Mouse (Mus musculus) heart, embryonic 13.5 days (tissue): ENCODE measurements around the gene Angptl6. TPM values are rescaled to one million over a fixed set of nuclear protein-coding genes. Genes with fewer than 3 reads are reported as not detected.
A peak's percentile ranks its signal among the peaks of the same experiment; 100 is the strongest.

Experiments
- ATAC-seq: fragments of 200-750 bp; cut with Nextera tagmentation; 2 replicates; pipeline ENCODE4 v1.8.0; 2017; ENCODE audit warnings: moderate TSS enrichment; ENCODE audit not compliant: insufficient number of reproducible peaks, low FRiP score, low TSS enrichment; ENCODE audit errors: extremely low read depth
- H3K27ac ChIP-seq: fragments of 300-500 bp; sonication (generic); replicated peaks from 2 replicates; pipeline ENCODE4 v1.5.1; 2015; ENCODE audit warnings: moderate library complexity, mild to moderate bottlenecking, inconsistent platforms
- H3K27me3 ChIP-seq: fragments of 300-500 bp; sonication (generic); replicated peaks from 2 replicates; pipeline ENCODE4 v1.6.1; 2015; ENCODE audit warnings: mild to moderate bottlenecking, inconsistent platforms
- H3K36me3 ChIP-seq: fragments of 300-500 bp; sonication (generic); 2 replicates; pipeline ENCODE4 v1.6.1; 2015; ENCODE audit warnings: mild to moderate bottlenecking, inconsistent platforms
- H3K4me1 ChIP-seq: fragments of 300-500 bp; sonication (generic); 2 replicates; pipeline ENCODE4 v1.6.1; 2015; ENCODE audit warnings: inconsistent platforms
- H3K4me2 ChIP-seq: fragments of 300-500 bp; sonication (generic); 2 replicates; pipeline ENCODE4 v1.6.1; 2015; ENCODE audit warnings: inconsistent platforms, mild to moderate bottlenecking, moderate library complexity
- H3K4me3 ChIP-seq: fragments of 300-500 bp; sonication (generic); 2 replicates; pipeline ENCODE4 v1.5.1; 2015; ENCODE audit warnings: moderate library complexity, mild to moderate bottlenecking, inconsistent platforms
- H3K9ac ChIP-seq: fragments of 300-500 bp; sonication (generic); 2 replicates; pipeline ENCODE4 v1.6.1; 2015; ENCODE audit warnings: inconsistent platforms, mild to moderate bottlenecking, moderate library complexity
- H3K9me3 ChIP-seq: fragments of 300-500 bp; sonication (generic); 2 replicates; pipeline ENCODE4 v1.6.1; 2016; ENCODE audit warnings: inconsistent platforms
- WGBS: fragments of 180-500 bp; shearing (Covaris S2); methylation state at CpG from one replicate; pipeline ENCODE4 v1.1.7; 2015; ENCODE audit warnings: mixed read lengths; 5-methylcytosine and 5-hydroxymethylcytosine counted together
- polyA plus RNA-seq: library from polyadenylated mRNA; unstranded; fragments of >200 nt; fragmentation: Nextera tagmentation; extraction: Ambion mirVana; gene quantifications from 2 replicates; pipeline ENCODE4 v1.2.1, GENCODE M21; 2015

The Angptl6 gene
- polyA plus RNA-seq, 1 experiment from 2014 or later: 2.5 TPM

DNA sequence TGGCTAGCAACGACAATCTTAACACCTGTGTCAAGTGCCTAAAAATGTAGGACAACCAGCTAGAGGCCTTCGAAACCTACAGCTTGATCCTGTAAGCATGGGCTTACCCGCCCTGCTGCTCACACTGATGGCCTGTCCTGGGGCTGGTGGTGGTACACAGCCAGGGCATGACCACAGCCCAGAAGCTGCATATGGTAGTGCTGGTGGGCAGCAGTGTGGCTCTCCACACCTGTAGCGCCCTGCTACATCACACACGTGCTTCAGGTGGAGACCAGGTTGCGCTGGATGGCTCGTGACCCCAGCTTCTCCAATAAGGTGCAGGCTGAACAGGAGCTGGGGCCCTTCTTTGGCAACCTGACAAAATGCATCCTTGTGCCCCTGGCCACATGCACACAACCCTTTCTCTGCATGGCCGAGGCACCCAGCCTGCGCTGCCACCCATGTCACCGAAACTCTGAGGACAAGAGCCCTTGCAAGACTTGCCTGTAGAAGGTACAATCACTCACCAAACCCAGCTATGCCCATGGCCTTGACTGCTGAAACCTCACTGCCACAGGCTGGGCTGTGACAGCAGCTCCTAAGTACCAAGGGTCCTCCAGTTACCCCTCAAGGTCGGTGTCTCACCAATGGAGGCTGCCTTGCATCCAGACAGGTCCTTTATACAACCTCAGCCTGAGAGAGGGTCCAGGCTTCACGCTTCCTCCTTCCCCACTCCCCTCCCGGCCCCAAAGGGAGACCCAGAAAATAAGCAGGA, 14.2 kb upstream of the Angptl6 start:
- no peak overlapping the region for H3K4me2 ChIP-seq
- no peak for ATAC-seq
- H3K36me3 ChIP-seq: peaks cover 81% of the 10 kb centered on the region
- peaks cover 24% of the 10 kb centered on the region for H3K4me1 ChIP-seq
- H3K9me3 ChIP-seq: no peaks in the 10 kb centered on the region
- H3K27me3 ChIP-seq: no peaks in the 10 kb centered on the region
- no peak overlapping the region for H3K4me3 ChIP-seq
- H3K27ac ChIP-seq: no peak overlapping the region
- no peak overlapping the region for H3K9ac ChIP-seq
- 80% methylated on average over 13 of the region's 13 CpGs for WGBS

DNA sequence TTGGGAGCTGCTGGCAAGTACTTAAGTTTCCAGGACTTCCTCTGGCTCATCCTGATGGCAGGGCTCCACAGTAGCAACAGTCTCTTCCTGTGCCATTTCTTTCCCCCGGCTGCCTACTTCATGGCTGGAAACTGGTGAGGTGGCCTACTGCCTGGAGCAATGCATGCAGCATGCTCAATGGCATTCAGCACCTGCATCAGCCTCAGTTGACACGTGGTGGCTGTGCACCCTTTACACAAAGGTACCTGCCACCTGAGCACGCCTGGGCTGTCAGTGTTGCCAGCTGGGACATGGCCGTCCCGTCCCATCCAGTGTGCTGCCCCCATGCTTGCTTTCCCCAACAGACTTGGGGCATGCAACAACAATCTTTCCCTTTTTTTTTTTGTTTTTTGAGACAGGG, 13.5 kb upstream of the Angptl6 start:
- 61% methylated on average over 5 of the region's 5 CpGs for WGBS
- Histone ChIP-seq H3K36me3 (peaks cover 81% of the 10 kb centered on the region), H3K9me3 (no peaks in the 10 kb centered on the region), H3K27ac (no peak overlapping the region), H3K4me1 (peaks cover 24% of the 10 kb centered on the region), H3K4me3 (no peak overlapping the region), H3K9ac (no peak overlapping the region), H3K4me2 (no peak overlapping the region), H3K27me3 (no peaks in the 10 kb centered on the region)
- no peak for ATAC-seq

DNA sequence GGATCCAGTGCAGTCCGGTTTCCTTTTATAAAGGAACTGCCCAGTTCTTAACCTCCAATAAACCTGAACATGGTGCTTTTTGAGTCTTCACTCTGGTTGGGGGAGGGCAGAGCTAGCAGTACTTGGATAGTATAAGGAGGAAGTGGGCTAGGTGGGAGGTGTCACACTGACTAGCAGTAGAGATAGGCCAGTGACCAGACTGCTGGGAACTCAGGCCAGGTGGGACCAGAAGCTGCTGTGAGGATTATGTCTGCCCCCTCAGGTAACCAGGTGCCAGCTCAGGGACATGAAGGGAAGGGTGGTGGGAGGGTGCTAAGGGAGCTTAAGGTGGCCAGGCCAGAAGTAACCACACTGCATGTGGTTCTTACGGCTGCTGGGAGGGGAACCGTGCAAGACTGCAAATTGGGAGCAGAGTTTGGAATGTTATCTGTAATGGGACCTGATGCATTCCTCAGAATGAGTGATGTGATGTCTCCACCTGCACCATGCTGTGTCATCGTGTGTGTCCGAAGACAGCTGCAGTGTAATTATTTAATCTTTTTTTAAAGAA, 12.7 kb upstream of the Angptl6 start:
- 59% methylated on average over 5 of the region's 5 CpGs for WGBS
- 0 out of 2 replicates have a peak overlapping the region, but pooled peaks have one; percentile 24 for H3K9ac ChIP-seq
- no peaks in the 10 kb centered on the region for H3K9me3 ChIP-seq
- H3K27ac ChIP-seq: no peak overlapping the region
- no peak for ATAC-seq
- H3K4me1 ChIP-seq: peaks cover 16% of the 10 kb centered on the region
- H3K4me3 ChIP-seq: no peak overlapping the region
- no peaks in the 10 kb centered on the region for H3K27me3 ChIP-seq
- peaks cover 81% of the 10 kb centered on the region for H3K36me3 ChIP-seq
- no peak overlapping the region for H3K4me2 ChIP-seq

DNA sequence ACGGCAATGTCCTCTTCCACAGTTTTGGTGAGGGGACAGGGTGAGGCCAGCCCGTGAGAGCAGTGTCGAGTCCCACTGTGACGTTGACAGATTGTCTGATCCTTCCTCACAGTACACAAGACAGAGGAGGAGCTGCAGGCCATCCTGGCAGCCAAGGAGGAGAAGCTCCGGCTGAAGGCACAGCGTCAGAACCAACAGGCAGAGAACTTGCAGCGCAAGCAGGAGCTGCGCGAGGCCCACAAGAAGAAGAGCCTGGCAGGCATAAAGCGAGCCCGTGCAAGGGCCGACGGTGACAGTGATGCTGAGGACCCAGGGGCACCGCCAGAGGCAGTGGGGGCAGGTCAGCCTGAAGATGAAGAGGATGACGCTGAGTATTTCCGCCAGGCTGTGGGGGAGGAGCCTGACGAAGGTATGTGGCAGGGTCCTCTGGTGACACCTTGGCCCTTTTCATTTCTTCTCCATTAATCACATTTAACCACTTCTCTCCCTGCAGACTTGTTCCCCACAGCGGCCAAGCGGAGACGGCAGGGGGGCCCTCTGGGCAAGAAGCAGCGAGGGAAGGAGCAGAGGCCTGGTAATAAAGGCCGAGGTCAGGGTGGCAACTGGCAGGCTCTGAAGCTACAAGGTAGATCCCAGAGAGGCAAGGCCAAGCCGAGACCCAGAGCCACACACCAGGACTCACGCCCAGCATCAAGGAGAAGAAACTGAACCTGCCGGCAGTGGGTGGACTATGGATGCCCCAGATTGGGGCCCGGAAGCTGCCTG, 12.0 kb upstream of the Angptl6 start:
- peaks cover 11% of the 10 kb centered on the region for H3K4me1 ChIP-seq
- H3K4me3 ChIP-seq: no peak overlapping the region
- no peaks in the 10 kb centered on the region for H3K9me3 ChIP-seq
- 0 out of 2 replicates have a peak overlapping the region, but pooled peaks have one; percentile 24 for H3K9ac ChIP-seq
- H3K27ac ChIP-seq: no peak overlapping the region
- no peak for ATAC-seq
- H3K36me3 ChIP-seq: peaks cover 74% of the 10 kb centered on the region
- H3K27me3 ChIP-seq: no peaks in the 10 kb centered on the region
- WGBS: 77% methylated on average over 26 of the region's 26 CpGs
- H3K4me2 ChIP-seq: no peak overlapping the region

DNA sequence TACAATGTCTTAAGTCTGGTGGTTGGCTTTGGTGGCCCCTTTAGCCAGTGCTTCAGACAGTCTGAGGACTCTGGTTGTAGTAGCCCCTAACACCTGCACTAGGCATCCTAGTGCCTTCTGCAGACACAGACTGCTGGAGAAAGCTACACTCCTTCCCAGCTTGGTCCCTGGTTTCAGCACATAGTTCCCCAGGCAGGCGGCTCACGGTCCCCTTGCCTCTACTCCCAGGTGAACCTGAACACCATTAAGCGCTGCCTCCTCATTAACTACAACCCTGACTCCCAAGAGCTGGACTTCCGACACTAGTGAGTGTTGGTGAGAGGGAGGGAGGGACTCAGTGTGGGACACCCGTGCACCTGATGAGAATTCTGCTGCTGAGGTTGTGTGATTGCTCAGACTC, 10.9 kb upstream of the Angptl6 start:
- Histone ChIP-seq H3K4me1 (peaks cover 11% of the 10 kb centered on the region), H3K4me2 (no peak overlapping the region), H3K27ac (no peak overlapping the region), H3K9ac (no peak overlapping the region), H3K9me3 (no peaks in the 10 kb centered on the region), H3K27me3 (no peaks in the 10 kb centered on the region), H3K36me3 (peaks cover 63% of the 10 kb centered on the region), H3K4me3 (no peak overlapping the region)
- ATAC-seq: no peak
- 89% methylated on average over 5 of the region's 5 CpGs for WGBS

DNA sequence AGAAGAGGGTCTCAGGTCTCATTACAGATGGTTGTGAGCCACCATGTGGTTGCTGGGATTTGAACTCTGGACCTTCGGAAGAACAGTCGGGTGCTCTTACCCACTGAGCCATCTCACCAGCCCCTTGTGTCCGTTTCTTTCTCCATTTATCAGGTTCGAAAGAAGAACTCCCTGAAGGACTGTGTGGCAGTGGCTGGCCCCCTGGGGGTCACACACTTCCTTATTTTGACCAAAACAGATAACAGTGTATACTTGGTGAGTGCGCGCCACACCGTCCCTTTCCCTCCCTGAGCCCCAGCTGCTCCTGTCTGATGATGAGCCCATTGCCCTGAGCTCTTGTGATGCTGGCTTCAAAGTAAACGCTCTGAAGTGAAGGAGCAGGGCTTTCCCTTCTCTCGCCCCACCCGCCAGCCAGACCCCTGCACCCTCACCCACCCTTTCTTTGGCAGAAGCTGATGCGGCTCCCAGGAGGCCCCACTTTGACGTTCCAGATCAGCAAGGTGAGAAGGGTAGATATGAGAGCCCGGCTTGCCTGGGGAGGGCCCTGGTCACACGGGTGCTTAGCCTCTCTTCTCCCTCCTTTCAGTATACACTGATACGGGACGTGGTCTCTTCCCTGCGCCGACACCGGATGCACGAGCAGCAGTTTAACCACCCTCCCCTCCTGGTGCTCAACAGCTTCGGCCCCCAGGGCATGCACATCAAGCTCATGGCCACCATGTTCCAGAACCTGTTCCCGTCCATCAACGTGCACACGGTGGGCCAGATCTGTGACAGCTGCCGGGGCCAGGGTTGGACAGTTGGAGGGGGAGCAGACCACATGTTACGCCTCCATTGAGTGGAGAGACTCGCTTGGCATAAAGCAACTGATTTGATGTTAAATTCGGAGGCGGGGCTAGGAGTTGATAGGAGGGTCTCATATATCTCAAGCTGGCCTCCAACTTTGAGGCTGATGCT, 9.9 kb upstream of the Angptl6 start:
- 76% methylated on average over 29 of the region's 29 CpGs for WGBS
- Histone ChIP-seq H3K9ac (peak overlapping the region; percentile 61; the same call in 1 of the 2 replicates), H3K9me3 (0 out of 2 replicates have a peak, but pooled peaks cover 5% of the 10 kb centered on the region), H3K4me2 (peak overlapping the region; percentile 86), H3K27ac (no peak overlapping the region), H3K36me3 (peaks cover 53% of the 10 kb centered on the region), H3K4me1 (peaks cover 11% of the 10 kb centered on the region), H3K4me3 (peak overlapping the region; percentile 86), H3K27me3 (no peaks in the 10 kb centered on the region)
- ATAC-seq: no peak

DNA sequence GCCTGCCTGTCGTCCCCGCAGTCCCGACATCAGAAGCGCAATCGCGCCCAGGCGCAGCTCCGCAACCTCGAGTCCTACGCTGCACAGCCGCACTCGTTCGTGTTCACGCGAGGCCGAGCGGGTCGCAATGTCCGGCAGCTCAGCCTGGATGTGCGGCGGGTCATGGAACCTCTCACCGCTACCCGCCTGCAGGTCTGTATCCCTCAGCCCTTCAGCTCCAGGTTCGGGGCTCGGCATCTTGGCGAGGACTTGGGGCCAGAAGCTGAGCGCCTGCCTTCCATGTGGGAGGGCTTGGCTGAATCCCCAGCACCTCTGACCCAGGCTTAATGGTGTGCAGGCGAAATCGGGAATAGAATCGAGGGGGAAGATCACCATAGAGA, 8.8 kb upstream of the Angptl6 start:
- no peaks in the 10 kb centered on the region for H3K27me3 ChIP-seq
- no peak for ATAC-seq
- H3K36me3 ChIP-seq: peaks cover 43% of the 10 kb centered on the region
- H3K27ac ChIP-seq: peak overlapping the region; percentile 91
- peak overlapping the region; percentile 91 for H3K9ac ChIP-seq
- peak overlapping the region; percentile 86 for H3K4me2 ChIP-seq
- whole genome bisulfite sequencing: under 1% methylated on average over 30 of the region's 30 CpGs
- H3K9me3 ChIP-seq: 0 out of 2 replicates have a peak, but pooled peaks cover 5% of the 10 kb centered on the region
- peak overlapping the region; percentile 86 for H3K4me3 ChIP-seq
- H3K4me1 ChIP-seq: peaks cover 11% of the 10 kb centered on the region

DNA sequence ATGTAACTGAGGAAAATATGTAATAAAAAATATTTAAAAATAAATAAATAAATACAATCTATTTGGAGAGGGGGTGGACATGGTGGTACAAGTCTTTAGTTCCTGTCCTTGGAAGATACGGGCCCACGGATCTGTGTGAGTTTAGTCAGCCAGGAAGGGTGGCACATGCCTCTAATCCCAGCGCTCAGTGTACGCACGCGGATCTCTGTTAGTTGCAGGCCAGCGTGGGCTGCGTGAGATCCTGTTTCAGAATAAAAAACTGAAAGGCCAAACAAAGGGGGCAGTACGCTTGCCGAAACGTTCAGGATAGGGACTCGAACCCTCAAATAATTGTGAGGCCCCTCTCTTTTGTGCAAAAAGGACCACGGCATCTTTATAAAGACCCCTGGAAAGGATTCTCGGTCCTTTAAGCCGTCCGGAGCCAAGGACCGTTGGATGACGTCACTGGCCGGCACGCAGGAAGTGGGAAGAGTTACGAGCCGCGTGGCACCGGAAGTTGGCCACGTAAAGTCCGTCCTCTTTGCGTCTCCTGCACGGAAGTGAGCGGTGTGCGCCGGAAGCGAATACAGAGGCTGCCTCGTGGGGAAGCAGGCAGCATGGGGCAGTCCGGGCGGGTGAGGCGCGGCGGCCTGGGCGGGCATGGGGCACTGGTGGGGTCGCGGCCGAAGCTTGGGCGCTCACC, 8.3 kb upstream of the Angptl6 start, which contains the start of gene Ppan:
Gene Ppan (plus strand): TSS at position 472 of the 682 bp plus-strand sequence.
- Histone ChIP-seq H3K36me3 (peaks cover 37% of the 10 kb centered on the region), H3K9me3 (0 out of 2 replicates have a peak, but pooled peaks cover 5% of the 10 kb centered on the region), H3K4me1 (peaks cover 11% of the 10 kb centered on the region), H3K27ac (peak within 1 kb of the TSS; percentile 91), H3K4me2 (peak within 1 kb of the TSS; percentile 86), H3K4me3 (peak within 1 kb of the TSS; percentile 86), H3K9ac (peak within 1 kb of the TSS; percentile 91), H3K27me3 (no peaks in the 10 kb centered on the region)
- ATAC-seq: peak; percentile 94
- WGBS: under 1% methylated on average over 43 of the region's 43 CpGs

DNA sequence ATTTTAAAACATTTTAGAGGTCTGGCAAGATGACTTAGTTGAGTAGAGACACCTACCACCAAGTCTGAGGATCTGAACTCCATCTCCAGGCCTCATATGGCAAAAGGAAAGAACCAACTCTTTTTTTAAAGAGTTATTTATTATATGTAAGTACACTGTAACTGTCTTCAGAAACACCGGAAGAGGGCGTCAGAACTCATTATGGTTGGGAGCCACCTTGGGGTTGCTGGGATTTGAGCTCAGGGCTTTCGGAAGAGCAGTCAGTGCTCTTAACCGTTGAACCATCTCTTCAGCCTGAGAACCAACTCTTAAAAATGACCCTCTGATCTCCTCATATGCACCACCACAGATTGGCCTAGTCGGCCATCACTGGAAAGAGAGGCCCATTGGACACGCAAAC, 7.7 kb upstream of the Angptl6 start:
- no peak for ATAC-seq
- H3K9me3 ChIP-seq: 0 out of 2 replicates have a peak, but pooled peaks cover 5% of the 10 kb centered on the region
- H3K27me3 ChIP-seq: no peaks in the 10 kb centered on the region
- peaks cover 31% of the 10 kb centered on the region for H3K36me3 ChIP-seq
- H3K27ac ChIP-seq: peak overlapping the region; percentile 91; the same call in 1 of the 2 replicates
- WGBS: 83% methylated on average over 6 of the region's 6 CpGs
- H3K4me2 ChIP-seq: peak overlapping the region; percentile 86
- H3K9ac ChIP-seq: no peak overlapping the region
- H3K4me1 ChIP-seq: peaks cover 11% of the 10 kb centered on the region
- no peak overlapping the region for H3K4me3 ChIP-seq

DNA sequence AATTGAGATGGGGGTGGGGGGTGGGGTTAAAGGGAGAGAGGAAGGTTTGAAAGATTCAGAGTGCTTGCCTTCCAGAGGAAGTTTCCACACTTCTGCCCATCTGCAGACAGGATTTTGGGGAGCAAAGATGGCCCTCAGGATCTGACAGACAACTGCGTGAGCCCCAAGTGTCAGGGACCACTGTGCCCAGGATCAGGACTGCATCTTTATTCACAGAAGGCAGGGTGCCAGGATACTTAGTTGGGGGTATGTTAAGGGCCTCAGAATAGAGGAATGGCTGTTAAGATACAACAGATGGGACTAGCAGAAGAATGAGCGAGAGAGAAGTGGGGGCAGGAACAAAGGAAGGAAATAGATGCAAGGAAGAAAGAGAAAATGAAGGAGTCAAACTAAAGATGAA, 7.0 kb upstream of the Angptl6 start:
- H3K4me2 ChIP-seq: no peak overlapping the region
- 91% methylated on average over 2 of the region's 2 CpGs for WGBS
- H3K4me1 ChIP-seq: peaks cover 11% of the 10 kb centered on the region
- H3K27ac ChIP-seq: no peak overlapping the region
- no peak for ATAC-seq
- no peak overlapping the region for H3K4me3 ChIP-seq
- H3K9me3 ChIP-seq: 0 out of 2 replicates have a peak, but pooled peaks cover 5% of the 10 kb centered on the region
- H3K27me3 ChIP-seq: no peaks in the 10 kb centered on the region
- no peak overlapping the region for H3K9ac ChIP-seq
- H3K36me3 ChIP-seq: peaks cover 24% of the 10 kb centered on the region
